Mouse (Mus musculus) neural tube, embryonic 10.5 days (tissue): Measurements from ENCODE around the gene Fgfr2.
A peak's percentile ranks its signal among the peaks of the same experiment; 100 is the strongest.

Experiments
- DNase-seq: peaks from one replicate; pipeline ENCODE4 v3.0.0-alpha.2; 2017; ENCODE audit warnings: low spot score; ENCODE audit errors: extremely low spot score

Gene Fgfr2

DNA sequence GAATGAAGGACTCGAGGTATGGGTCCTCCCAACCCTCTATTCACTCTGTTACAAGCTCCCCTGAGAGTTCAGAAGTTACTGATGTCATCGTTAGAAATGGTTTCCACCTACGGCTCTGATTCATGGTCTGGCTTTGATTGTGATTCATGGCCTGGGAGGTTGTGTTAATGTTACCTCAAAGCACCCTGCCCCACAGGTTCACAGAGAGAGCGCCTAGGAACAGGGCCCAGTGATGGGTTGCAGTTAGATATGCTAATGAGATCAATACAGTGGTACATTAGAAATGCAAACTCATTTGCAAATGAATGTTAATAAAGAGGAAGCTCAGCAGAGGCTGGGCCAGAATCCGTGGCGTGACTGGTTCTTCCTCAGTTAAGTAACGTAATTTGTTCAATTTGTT is 1467.1 kb downstream of the Fgfr2 start:
- no peak for DNase-seq

DNA sequence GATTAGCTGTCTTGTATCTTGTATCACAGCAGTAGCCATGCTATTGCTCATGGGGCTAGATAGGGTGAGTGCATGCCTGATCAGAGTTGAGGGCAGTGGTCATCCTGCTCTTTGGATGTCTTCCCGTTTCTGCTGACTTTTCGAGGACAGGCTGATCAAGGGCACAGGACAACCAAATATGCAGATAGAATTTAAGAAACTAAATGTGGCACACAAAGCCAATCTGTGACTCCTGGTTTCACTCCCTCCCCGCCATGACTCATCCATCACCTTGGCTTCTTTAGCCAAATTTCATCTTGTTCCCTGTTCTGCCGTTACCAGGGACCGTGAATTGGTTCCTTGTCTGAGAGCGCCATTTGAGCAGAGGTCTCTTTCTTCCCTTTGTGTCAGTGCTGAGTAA is 1469.7 kb downstream of the Fgfr2 start:
- no peak for DNase-seq

DNA sequence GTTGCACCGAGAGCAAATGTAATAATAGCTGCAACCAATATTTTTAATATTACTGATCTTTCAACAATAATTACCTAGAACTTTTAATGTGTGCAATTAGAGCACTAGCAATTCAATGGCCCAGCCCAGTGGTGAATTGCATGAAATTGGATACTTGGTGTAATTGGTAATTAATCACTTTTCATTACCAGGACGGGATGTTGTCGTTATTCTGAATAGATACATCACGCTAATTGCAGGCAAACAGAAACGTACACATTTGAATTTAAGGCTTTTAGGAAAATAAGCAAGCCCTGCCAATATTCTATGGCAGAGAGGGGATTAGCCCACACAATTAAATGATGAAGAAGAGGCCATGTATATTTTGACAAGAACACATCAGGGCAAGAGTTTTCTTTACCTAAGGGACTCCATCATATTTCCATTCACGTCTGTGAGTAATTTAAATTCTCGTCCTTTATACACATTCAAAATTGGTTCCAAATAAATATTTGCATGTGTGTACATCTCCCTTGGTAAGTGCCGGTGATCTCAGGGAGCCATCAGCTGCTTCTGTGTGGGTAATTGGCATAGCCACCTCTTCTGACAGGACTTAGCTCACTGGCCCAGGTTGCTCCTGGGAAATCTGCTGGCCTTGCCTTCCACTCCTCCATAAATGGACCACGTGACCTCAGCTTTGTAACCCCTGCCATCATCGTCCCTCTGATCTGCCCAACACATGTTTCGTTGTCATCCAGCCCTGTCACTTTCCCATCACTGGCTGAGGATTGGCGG is 1471.0 kb downstream of the Fgfr2 start:
- no peak for DNase-seq

DNA sequence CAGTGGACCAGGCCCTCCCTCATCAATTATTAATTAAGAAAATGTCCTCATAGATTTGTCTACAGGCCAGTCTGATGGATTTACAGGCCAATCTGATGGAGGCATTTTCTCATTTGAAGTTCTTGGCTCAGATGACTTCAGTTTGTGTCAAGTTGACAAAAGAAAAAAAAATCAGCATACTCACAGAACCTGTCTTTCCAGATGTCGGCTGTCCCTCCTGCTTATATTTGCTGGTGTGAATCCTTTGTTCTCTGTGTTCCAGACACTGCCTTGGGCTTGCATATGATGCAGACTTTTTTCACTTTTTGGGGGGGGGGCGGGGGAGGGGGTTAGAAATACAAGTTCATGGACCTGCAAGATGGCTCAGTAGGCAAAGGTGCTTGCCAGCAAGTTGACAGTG is 1472.9 kb downstream of the Fgfr2 start:
- DNase-seq: no peak

DNA sequence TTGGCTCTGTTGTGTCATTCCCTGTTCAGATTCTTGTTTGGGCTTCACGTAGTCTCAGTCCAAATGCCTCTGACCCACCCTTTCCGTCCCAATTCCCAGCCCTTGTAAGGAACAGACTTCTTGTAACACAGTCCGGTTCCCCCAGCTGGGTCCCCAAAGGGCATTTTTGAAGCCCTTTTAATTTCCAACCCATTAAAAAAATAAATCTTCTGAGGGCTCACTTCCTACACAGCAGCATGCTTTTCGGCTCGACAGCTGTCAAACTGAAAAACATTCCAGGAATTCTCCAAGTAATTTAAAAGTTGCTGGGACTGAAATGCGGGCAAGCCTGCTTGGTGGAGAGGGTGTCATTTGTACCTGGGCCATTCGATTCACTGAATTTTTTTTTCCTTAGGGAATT is 1474.9 kb downstream of the Fgfr2 start:
- DNase-seq: no peak

DNA sequence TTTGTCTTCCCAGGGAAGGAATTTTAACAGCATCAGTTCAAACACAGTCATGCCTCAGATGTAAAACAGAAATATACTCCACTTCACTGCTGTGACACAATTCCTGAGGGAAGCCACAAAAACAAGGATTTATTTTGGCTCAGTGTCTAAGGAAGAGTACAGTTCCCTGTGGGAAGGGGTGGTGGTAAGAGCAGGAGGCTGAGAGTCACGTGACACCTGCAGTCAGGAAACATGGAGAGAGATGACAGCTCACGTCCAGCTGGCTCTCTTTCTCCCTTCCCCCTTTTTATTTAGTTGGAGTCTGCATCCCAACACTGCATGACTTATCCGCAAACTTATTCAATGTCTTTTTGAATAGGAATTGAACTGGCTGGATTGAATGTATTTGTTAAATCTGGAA is 1475.6 kb downstream of the Fgfr2 start:
- DNase-seq: no peak

DNA sequence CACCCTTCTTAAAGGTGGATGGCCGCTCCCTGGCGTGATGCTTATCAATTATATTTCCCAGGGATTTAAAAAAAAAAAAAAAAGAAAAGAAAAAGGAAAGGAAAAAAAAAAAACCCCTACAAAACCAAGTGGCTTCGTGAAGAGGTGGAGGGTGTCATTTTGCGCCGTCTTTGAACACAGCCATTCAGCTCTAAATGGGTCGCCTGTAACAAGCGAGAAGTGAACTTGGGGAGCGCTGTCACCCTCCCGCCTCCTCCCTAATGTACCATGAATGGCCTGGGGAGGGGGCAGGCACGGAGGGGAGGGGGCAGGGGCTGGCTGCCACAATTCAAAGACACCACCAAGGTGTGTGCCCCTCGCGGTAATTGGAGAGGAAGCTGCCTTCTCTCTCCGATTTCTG is 1478.6 kb downstream of the Fgfr2 start:
- no peak for DNase-seq

DNA sequence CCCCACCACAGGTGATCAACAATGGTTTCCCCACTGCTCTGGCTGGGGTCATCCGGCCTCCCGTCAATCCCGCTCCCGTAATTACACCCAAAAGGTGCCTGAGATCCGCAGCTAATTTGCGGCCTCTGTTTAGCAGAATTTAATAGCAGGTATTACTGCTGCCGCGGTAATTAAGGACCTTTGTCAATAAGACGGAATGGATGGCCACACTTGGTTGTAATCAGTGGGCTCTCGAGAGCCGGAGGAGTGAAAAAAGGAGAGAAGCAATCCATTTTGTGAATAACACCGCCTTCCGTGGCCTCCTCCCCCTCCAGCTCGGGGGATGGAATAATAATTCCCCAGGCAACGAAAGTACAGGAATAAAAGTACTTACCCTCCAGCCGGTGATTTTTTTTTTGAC is 1479.1 kb downstream of the Fgfr2 start:
- DNase-seq: no peak

DNA sequence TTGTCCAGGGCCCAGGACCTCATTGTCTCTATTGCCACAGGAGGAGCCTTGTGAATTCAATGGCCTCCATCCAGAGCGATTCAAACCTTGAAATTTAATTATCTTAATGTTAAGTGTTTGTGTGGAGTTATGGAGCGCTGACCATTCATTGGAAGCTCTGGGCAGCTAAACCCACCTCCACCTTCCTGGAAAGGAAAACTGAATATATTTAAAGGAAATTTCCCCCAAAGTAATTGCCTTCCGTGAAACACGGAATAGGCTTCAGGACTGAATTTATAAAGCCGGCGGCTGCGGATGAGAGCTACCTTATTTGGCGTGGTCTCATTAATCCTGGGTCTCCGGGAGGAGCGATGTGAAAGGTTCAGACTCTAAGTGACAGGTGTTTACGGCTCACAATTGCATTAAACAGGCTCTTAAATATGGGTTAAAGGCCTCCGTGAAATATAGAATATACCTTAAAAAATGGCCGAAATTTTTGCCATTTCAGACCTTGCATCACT is 1479.8 kb downstream of the Fgfr2 start:
- no peak for DNase-seq

DNA sequence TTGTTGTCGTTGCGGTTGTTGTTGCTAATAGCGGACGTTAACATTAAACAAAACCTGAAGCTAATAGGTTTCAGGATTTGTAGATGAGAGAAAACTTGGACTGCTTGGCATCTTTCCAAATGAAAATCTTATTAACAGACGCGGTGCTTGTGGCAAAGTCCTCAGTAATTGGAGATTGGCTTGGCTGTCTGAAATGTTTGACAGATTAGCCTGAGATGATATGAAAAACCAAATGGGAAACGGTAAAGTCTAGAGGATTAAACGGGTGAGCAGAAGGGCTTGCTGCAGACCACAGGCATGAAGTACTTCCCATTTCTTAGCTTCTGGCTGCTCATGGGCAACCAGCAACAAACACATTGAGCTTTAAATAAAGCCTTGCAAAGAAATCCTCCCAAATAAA is 1493.6 kb downstream of the Fgfr2 start:
- no peak for DNase-seq

DNA sequence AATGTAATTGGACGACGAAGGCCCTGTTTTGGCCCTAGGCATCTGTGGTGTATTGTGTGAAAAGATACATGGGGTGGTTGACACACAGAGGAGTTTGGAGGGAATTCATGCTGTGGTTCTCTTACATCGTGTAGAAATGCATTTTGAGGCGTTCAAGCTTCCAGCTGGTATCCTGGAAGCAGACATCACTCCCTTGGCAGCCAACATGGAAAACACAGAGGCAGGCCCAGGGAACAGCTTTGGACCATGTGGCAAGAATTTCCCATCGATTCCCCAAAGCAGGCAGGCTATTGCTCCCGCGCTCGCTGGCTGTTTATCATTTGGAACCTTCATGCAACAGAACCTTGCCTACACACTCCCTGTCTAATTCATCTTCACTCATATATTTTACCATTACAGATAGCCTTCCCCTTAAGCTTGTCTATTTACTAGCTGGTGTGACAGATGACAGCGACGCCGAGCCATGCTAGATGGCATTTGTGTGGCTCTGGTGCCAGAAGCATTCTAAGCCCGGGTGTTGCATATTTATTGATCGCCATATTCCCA is 1494.2 kb downstream of the Fgfr2 start:
- DNase-seq: no peak

DNA sequence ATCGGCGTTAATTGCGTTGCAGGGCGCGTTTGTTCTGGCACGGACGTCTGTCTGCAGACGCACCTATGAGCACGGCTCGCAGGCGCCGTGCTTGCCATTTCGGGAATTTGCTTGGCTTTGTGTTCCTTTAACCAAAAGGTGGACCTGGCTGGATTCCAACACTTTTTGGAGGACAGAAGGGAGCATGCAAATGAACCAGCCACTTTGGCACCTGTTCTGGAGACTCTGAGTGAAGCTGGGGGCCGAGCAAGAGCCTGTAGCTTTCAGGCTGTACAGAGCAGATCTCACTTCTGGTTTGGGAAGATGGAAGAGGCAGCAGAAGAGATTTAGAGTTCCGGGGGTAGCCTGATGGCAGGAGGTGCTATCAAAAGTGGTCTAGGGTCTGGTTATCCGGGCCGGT is 1494.8 kb downstream of the Fgfr2 start:
- no peak for DNase-seq

DNA sequence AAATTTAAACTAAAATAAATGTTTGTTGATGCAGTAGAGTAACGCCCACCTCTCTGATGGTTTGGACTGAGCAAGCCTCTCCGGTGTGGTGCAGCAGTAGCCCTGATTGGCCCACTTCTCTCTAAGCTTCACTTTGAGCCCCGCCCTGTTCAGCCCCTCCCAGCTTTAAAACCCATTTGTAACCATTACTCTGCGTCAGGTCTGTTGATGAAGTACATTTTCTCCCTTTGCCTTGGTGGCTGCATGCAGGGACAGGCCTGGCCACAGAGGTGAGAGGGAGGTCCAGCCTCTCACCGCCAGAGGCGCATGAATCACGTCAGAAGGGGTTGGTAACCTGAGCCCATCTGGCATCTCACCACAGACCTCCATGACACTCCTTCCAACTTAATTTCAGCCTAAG is 1513.5 kb downstream of the Fgfr2 start:
- peak; percentile 30 for DNase-seq

DNA sequence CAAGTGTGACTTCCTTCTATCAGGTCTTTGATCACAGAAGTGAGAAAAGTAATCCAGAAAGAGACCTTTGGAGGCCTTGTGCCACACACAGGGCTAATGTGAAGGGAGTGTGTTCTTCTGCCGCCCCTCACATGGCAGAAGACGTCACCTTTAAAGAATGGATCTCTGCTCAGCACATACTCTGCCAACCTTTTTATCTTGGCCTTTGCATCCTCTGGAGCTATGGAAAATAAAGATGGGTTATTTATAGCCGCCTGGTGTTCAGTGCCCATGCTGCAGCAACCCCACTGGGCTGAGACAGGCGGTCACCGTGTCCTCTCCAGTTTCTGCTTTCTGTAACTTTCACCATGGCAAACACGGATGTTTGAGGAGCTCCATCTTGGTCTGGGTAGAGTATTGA is 1515.1 kb downstream of the Fgfr2 start:
- no peak for DNase-seq

DNA sequence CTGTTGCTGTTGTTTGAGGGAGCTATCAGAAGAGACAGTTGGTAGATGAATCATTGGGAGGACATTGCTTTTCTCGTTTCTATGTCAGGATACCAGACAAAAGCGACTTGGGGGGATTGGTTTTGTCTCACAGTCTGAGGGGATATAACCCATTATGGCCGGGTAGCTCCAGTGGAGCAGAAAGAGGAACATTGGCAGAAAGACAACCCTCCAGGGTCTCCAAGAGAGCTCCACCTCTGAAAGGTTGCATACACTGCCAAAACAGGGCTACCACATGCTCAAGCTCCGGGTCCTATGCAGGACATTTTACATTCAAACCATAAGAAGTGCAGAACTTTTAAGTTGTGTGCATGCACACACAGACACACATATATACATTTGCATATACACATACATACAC is 1517.7 kb downstream of the Fgfr2 start:
- no peak for DNase-seq

DNA sequence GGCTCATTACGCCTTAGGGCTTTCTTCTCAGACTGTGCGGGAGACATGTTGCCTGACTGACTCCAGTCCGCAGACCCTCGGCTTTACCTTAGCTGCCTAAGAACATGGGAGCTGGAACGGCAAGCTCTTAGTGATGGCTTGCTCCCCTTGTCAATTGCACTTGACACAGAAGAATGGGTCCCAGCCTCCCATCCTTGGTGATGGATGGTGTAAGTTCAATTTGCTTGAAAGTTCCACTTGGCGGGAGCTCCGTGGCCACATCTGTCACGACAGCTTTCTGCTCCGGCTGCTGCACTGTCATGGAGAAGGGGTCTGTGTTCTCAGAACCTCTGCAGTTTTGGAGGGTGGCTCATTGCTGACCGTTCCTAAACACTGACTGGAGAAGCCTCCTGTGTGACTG is 1518.2 kb downstream of the Fgfr2 start:
- DNase-seq: no peak

DNA sequence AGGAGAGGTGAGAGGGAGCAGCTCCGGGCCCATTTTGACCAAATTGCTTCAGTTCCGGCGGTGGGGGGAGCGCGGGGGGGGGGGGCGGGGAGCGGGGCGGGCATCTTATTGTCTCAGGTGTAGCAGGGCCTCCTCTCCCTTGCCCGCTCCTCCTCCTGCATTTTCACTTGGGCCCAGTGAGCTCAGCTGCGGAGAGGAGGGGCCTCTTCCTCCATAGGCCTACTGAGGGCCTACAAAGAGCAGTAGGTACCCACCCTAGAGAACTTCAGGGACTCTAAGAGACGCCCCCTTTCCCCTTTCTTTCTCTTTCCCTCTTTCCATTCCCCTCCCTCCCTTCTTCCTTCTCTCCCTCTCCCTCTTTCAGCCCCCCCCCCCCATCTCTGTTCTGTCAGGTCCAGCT is 1520.0 kb downstream of the Fgfr2 start:
- no peak for DNase-seq

DNA sequence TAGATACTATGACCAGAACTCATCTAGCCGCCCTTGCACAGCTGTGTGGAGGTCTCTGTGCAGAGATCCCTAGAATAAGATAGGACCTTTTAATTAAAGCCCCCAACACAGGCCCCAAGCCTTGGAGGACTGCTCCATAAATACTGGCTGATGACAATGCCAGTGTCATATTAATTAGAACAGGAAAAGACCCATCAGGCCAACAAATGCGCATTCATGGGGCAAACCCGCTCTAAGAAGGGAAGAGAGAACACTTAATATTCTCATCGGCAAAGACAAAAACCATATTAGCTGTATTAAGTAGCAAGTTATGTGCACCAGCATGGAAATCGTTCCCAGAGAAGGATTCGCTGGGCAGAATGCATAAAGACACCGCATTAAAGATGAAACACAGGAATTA is 1521.0 kb downstream of the Fgfr2 start:
- no peak for DNase-seq

DNA sequence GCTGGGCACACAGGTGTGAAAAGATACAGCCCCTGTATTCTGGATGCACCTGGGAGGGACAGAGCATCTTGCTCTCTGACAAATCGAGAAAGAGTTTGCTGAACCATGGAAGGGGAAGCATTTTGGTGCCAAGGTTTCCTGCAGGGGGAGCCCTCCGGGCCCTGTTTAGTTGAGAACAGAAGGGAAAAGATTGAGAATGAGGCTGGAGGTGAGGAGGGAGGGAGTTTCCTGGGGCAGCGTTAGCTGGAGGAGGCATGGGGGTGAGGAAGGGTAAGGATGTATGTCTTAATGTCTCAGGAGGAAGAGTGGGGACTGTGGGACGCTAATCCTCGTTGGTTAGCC is 1524.7 kb downstream of the Fgfr2 start:
- DNase-seq: peak; percentile 63

DNA sequence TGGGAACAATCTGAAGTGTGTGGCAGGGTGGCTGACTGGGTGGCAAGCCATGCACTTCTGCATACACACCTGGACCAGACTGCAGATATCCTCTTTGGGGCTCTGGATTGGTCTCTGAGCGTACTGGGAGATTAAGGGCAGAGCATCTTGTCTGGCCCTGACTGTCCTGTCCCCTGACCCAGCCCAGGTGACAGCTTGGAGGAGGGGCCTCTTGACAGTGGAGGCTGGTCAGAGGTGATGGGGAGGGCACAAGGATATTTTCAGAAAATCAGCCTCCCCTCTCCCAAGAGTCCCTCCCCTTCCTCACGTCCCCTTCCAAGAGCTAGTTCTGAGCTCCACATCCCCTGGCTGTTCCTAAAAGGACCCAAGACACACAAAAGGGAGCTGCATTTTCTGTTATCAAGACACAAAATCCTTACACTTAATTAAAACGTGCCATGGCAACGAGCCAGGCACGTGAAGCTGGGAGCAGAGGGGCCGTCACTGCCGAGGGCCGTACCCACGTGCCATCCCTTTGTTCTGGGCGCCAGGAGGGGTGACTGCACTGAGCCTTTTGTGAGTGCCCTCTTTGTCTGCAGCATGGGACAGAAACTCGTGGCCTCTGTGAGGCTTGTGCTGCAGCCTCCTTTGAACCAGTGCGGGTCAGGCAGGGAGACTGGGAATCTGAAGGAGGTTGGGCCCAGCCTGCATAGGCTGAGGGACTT is 1525.2 kb downstream of the Fgfr2 start:
- peak; percentile 63 for DNase-seq

DNA sequence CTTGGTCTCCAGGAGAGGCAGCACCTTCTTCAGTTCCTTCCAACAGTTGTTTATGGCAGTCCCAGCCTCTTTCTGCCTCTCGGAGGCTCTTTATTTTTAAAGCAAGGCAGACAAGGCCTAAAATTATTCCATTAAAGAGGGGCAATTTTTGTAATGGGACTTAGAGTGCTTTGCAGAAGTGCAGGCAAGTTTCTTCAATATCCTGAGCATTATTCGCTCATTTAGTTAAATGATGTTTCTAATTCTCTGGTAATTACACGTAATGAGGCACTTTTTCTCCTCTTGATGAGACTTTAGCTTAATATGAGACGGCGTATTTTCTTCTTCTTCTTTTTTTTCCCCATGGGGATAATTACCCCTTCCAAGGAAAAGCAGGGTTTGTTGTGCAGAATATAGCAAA is 1537.6 kb downstream of the Fgfr2 start:
- DNase-seq: no peak

DNA sequence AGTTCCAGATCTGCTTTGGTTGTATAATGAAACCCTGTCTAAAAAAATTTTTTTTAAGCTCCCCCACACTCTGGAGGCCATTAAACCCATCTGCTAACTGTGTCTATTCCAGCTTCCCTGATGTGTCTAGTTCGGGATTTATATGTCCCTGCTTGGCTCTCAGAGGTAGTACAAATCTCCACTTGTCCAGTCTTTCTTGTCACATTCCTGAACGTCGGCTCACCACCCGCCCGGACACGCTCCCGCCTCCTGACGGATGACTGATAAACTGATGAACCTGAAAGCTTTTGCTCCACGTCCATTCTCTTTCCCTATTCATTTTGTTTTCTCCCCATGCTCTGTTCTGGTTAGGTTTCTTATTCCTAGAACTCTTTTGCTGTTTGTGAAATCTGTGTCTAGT is 1541.0 kb downstream of the Fgfr2 start:
- DNase-seq: no peak

DNA sequence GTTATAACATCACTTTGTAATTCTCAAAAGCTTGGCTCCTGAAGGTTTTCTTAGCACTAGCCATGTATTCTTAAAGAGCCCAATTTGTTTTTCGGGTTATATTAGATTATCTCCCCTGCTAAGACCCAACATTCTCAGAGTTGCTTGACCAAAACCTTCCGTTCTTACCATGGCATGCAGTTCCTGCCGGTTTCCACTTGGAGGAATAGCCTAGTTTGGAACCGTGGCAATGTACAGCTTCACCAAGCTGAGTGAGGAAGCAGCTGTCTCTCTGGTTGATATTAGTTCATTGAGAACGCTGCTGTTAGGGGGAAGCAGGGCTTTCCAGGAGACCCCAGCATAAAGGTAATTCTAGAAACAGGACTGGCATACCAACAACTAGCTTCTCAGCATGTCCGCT is 1547.9 kb downstream of the Fgfr2 start:
- DNase-seq: no peak
